Mouse (Mus musculus) intestine, postnatal 0 days (tissue): ENCODE results near the gene Usp8. TPM values are rescaled to one million over a fixed set of nuclear protein-coding genes. Genes with fewer than 3 reads are reported as not detected.

Experiments used
- ATAC-seq: fragments of 200-750 bp; cut with Nextera tagmentation; 2 replicates; pipeline ENCODE4 v1.8.0; 2017; ENCODE audit warnings: mild to moderate bottlenecking, moderate TSS enrichment, moderate library complexity
- H3K27ac ChIP-seq: fragments of 300-500 bp; sonication (generic); 2 replicates; pipeline ENCODE4 v1.5.1; 2014; ENCODE audit warnings: mild to moderate bottlenecking, low read depth, low read length, moderate library complexity
- H3K27me3 ChIP-seq: fragments of 300-500 bp; sonication (generic); replicated peaks from 2 replicates; pipeline ENCODE4 v1.6.1; 2014; ENCODE audit warnings: low read length, mixed read lengths; ENCODE audit not compliant: control insufficient read depth, insufficient read depth
- H3K36me3 ChIP-seq: fragments of 300-500 bp; sonication (generic); 2 replicates; pipeline ENCODE4 v1.6.1; 2014; ENCODE audit warnings: mild to moderate bottlenecking, moderate library complexity; ENCODE audit not compliant: control insufficient read depth, insufficient read depth
- H3K4me1 ChIP-seq: fragments of 300-500 bp; sonication (generic); replicated peaks from 2 replicates; pipeline ENCODE4 v1.6.1; 2014; ENCODE audit warnings: antibody characterized with exemption, low read length, mixed read lengths; ENCODE audit not compliant: control insufficient read depth, insufficient read depth
- H3K4me2 ChIP-seq: fragments of 300-500 bp; sonication (generic); replicated peaks from 2 replicates; pipeline ENCODE4 v1.6.1; 2014; ENCODE audit warnings: low read depth, mild to moderate bottlenecking, moderate library complexity
- H3K4me3 ChIP-seq: fragments of 300-500 bp; sonication (generic); 2 replicates; pipeline ENCODE4 v1.5.1; 2014; ENCODE audit warnings: low read depth, low read length
- H3K9ac ChIP-seq: fragments of 300-500 bp; sonication (generic); 2 replicates; pipeline ENCODE4 v1.6.1; 2014; ENCODE audit warnings: mild to moderate bottlenecking, low read depth, low read length
- H3K9me3 ChIP-seq: fragments of 300-500 bp; sonication (generic); 2 replicates; pipeline ENCODE4 v1.6.1; 2016; ENCODE audit warnings: mixed run types; ENCODE audit not compliant: control insufficient read depth
- CTCF ChIP-seq: sonication (generic); IDR thresholded peaks from 2 replicates; pipeline ENCODE4 v1.5.1; 2016; ENCODE audit warnings: low read depth, mild to moderate bottlenecking, control low read depth, antibody characterized with exemption, moderate library complexity
- WGBS: fragments of 180-500 bp; shearing (Covaris S2); extraction: QIAGEN DNeasy Blood & Tissue Kit; methylation state at CpG from one replicate; pipeline ENCODE4 v1.1.7; 2014; 5-methylcytosine and 5-hydroxymethylcytosine counted together
- polyA plus RNA-seq: library from polyadenylated mRNA; unstranded; fragments of >200 nt; fragmentation: Nextera tagmentation; extraction: Ambion mirVana; gene quantifications from 2 replicates; pipeline ENCODE4 v1.2.1, GENCODE M21; 2015

The Usp8 gene
- polyA plus RNA-seq, 1 experiment from 2014 or later, result 17.7 TPM

- Histone ChIP-seq H3K4me3 (no peak overlapping the region), H3K4me1 (no peaks in the 10 kb centered on the region), H3K9ac (no peak overlapping the region), H3K27me3 (no peaks in the 10 kb centered on the region), H3K27ac (no peak overlapping the region), H3K9me3 (no peaks in the 10 kb centered on the region), H3K4me2 (no peak overlapping the region), H3K36me3 (peaks cover 47% of the 10 kb centered on the region)
- no peak for ATAC-seq
- WGBS, result 82% methylated on average over 2 of the region's 2 CpGs
- no peak for TF ChIP-seq CTCF
These were observed 23.4 kb downstream of the Usp8 start for GRCm38 (mm10) chr2:126730502-126730901.

GRCm38 (mm10) chr2:126735339-126736073 lies 28.4 kb downstream of the Usp8 start:
- no peaks in the 10 kb centered on the region for H3K4me1 ChIP-seq
- 0 out of 2 replicates have a peak, but pooled peaks have one; percentile 17 for TF ChIP-seq CTCF
- H3K27ac ChIP-seq, result no peak overlapping the region
- no peak for ATAC-seq
- H3K4me3 ChIP-seq, result no peak overlapping the region
- H3K9me3 ChIP-seq, result no peaks in the 10 kb centered on the region
- H3K9ac ChIP-seq, result no peak overlapping the region
- 82% methylated on average over 6 of the region's 6 CpGs for WGBS
- no peak overlapping the region for H3K4me2 ChIP-seq
- no peaks in the 10 kb centered on the region for H3K27me3 ChIP-seq
- peaks cover 56% of the 10 kb centered on the region for H3K36me3 ChIP-seq

GRCm38 (mm10) chr2:126740314-126740713 lies 33.2 kb downstream of the Usp8 start:
- no peaks in the 10 kb centered on the region for H3K9me3 ChIP-seq
- H3K9ac ChIP-seq, result no peak overlapping the region
- 86% methylated on average over 2 of the region's 2 CpGs for WGBS
- H3K27ac ChIP-seq, result no peak overlapping the region
- H3K4me2 ChIP-seq, result no peak overlapping the region
- no peaks in the 10 kb centered on the region for H3K4me1 ChIP-seq
- ATAC-seq, result no peak
- no peak overlapping the region for H3K4me3 ChIP-seq
- no peak for TF ChIP-seq CTCF
- H3K36me3 ChIP-seq, result peaks cover 55% of the 10 kb centered on the region
- no peaks in the 10 kb centered on the region for H3K27me3 ChIP-seq

- 89% methylated on average over 5 of the region's 5 CpGs for WGBS
- H3K36me3 ChIP-seq, result peaks cover 54% of the 10 kb centered on the region
These were observed 36.3 kb downstream of the Usp8 start for GRCm38 (mm10) chr2:126743389-126743788.

GRCm38 (mm10) chr2:126755664-126756063 lies 48.5 kb downstream of the Usp8 start:
- Histone ChIP-seq H3K9ac (no peak overlapping the region), H3K27me3 (no peaks in the 10 kb centered on the region), H3K4me3 (no peak overlapping the region), H3K9me3 (no peaks in the 10 kb centered on the region), H3K36me3 (peaks cover 93% of the 10 kb centered on the region), H3K4me2 (no peak overlapping the region), H3K4me1 (no peaks in the 10 kb centered on the region), H3K27ac (no peak overlapping the region)
- WGBS, result 91% methylated on average over 6 of the region's 6 CpGs
- TF ChIP-seq CTCF, result no peak
- ATAC-seq, result no peak

More at GRCm38 (mm10) chr2:126743389-126743788, 36.3 kb downstream of the Usp8 start:
- Histone ChIP-seq H3K4me3 (no peak overlapping the region), H3K27ac (no peak overlapping the region), H3K27me3 (no peaks in the 10 kb centered on the region), H3K4me1 (no peaks in the 10 kb centered on the region), H3K4me2 (no peak overlapping the region), H3K9ac (no peak overlapping the region), H3K9me3 (no peaks in the 10 kb centered on the region)
- no peak for ATAC-seq
- TF ChIP-seq CTCF, result no peak

- no peak overlapping the region for H3K4me2 ChIP-seq
- H3K9ac ChIP-seq, result no peak overlapping the region
- H3K36me3 ChIP-seq, result peaks cover 81% of the 10 kb centered on the region
- no peaks in the 10 kb centered on the region for H3K4me1 ChIP-seq
- H3K27ac ChIP-seq, result no peak overlapping the region
- H3K27me3 ChIP-seq, result no peaks in the 10 kb centered on the region
- WGBS, result 90% methylated on average over 7 of the region's 7 CpGs
- no peaks in the 10 kb centered on the region for H3K9me3 ChIP-seq
- no peak overlapping the region for H3K4me3 ChIP-seq
- no peak for ATAC-seq
- TF ChIP-seq CTCF, result no peak
These were observed 52.2 kb downstream of the Usp8 start for GRCm38 (mm10) chr2:126759351-126759750.
